Mouse (Mus musculus) bone marrow macrophage, adult 2 months (primary cell): Measurements from ENCODE around the gene Cpa2. TPM values are rescaled to one million over a fixed set of nuclear protein-coding genes. Genes with fewer than 3 reads are reported as not detected.

ENCODE experiments used
- H3K27ac ChIP-seq: 2 replicates; pipeline ENCODE4 v1.5.1; 2012; ENCODE audit warnings: low read depth, low read length; ENCODE audit not compliant: insufficient read depth
- H3K4me1 ChIP-seq: 2 replicates; pipeline ENCODE4 v1.6.1; 2012; ENCODE audit warnings: low read length; ENCODE audit not compliant: control insufficient read depth, insufficient read depth
- H3K4me3 ChIP-seq: 2 replicates; pipeline ENCODE4 v1.5.1; 2012; ENCODE audit warnings: mild to moderate bottlenecking, low read length, moderate library complexity; ENCODE audit not compliant: insufficient read depth
- CTCF ChIP-seq: IDR thresholded peaks from 2 replicates; pipeline ENCODE4 v1.5.1; 2012; ENCODE audit warnings: low read depth, mild to moderate bottlenecking, low read length, moderate library complexity
- POLR2A ChIP-seq: IDR thresholded peaks from 2 replicates; pipeline ENCODE4 v1.6.1; 2012; ENCODE audit warnings: mild to moderate bottlenecking, low read depth, low read length, borderline replicate concordance
- polyA plus RNA-seq: library from polyadenylated mRNA; stranded (reverse); fragments of >200 nt; gene quantifications from 2 replicates; pipeline ENCODE4 v1.2.4, GENCODE M21; 2012; ENCODE audit not compliant: missing spikeins, insufficient read depth, insufficient read length

Cpa2 gene
- polyA plus RNA-seq, 1 experiment: not detected

DNA sequence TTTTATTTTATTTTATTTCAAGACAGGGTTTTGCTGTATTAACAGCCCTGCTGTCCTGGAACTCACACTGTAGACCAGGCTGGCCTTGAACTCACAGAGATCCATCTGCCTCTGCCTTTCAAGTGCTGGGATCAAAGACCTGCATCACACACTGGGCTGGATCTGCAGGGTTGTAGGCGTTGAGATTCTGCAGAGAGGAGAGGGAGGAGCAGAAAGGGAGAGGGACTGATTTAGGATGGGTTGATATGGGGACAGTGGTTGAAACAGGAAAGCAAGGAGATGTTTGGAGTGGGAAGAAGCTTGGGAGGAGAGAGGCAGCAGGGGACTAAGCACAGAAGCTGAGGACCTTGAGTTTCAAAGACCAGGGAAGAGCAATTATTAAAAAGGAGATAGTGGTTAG, 18.3 kb downstream of the Cpa2 start:
- TF ChIP-seq POLR2A (no peak), CTCF (no peak)

DNA sequence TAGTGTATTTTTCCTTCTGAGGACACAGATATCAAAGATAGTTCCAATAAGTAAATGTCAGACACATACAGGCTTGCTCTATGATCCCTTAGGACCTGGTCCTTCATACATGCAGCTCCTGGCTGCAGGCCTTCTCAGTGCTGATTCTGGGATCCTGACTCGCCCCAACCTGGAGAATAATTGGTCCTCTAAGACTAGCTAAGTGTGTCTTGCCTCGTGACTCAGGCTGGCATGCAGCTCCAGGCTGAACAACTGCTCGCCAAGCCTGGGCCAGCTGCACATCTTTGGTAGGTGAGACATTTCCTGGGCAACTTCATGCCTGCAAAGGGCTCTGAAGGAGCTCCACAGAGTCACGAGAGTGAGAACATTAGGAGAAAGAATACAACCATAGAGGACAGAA, 20.8 kb downstream of the Cpa2 start:
- no peak for TF ChIP-seq CTCF
- TF ChIP-seq POLR2A: no peak
- H3K4me1 ChIP-seq: no peaks in the 10 kb centered on the region
- H3K4me3 ChIP-seq: no peak overlapping the region
- no peak overlapping the region for H3K27ac ChIP-seq

More for the DNA sequence above, 18.3 kb downstream of the Cpa2 start:
- no peak overlapping the region for H3K27ac ChIP-seq
- H3K4me1 ChIP-seq: no peaks in the 10 kb centered on the region
- no peak overlapping the region for H3K4me3 ChIP-seq

DNA sequence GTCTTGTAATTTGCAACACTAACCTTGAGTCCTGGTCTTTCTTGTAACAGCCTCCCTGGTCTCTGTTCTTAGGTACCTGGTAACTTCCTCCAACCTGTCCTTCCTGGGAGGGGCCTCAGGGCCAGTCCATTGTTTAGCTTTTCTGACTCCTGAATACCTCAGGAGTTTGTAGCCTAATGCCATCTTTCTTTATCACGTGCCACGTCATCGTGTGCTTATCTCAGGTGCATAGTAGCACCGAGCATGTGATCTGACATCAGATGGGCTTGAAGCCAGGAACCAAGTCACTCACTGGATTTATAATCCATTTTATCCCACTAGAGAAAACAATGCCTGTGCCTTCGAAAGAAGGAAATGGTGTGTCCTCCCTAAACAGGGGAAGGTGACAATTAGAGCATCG, 22.2 kb downstream of the Cpa2 start:
- Histone ChIP-seq H3K4me3 (no peak overlapping the region), H3K4me1 (no peaks in the 10 kb centered on the region), H3K27ac (no peak overlapping the region)
- TF ChIP-seq POLR2A (no peak), CTCF (no peak)

DNA sequence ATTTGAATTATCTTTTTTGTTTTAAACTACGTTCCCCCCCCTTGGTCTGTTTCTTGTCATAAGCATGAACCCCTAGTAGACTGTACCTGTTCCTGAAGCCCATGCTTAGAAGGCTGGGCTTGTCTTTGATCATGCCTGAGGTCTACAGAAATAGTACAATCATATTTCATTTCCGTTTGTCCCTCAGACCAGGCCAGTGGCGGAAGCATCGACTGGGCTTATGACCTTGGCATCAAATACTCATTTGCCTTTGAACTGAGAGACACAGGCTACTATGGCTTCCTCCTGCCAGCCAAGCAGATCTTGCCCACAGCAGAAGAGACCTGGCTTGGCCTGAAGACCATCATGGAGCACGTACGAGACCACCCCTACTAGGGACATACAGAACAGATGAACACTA, 22.7 kb downstream of the Cpa2 start:
- H3K27ac ChIP-seq: no peak overlapping the region
- TF ChIP-seq CTCF (no peak), POLR2A (no peak)
- no peak overlapping the region for H3K4me3 ChIP-seq
- H3K4me1 ChIP-seq: no peaks in the 10 kb centered on the region

DNA sequence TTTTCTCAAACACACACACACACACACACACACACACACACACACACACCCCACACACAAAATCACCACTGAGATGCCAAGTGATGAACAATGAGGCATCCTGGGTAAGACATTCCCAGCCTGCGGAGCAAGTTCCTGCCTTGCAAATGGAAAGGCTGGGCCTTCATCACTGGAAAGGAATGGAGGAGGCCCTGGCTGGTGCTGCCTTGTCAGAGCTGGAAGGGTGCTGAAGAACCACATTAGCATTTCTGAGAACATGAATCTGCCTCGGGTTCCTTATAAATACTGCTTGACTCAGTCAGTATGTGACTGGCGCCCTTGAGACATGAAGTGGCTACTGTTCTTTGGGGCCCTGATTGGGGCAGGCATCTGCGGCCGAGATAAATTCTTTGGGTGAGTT, 26.7 kb downstream of the Cpa2 start, which contains the start of gene Cpa4:
TSS of gene Cpa4 (plus strand) at position 301 of the 400 bp plus-strand sequence.
- no peaks in the 10 kb centered on the region for H3K4me1 ChIP-seq
- no peak within 1 kb of the TSS for H3K27ac ChIP-seq
- H3K4me3 ChIP-seq: no peak within 1 kb of the TSS
- no peak for TF ChIP-seq POLR2A
- no peak for TF ChIP-seq CTCF

DNA sequence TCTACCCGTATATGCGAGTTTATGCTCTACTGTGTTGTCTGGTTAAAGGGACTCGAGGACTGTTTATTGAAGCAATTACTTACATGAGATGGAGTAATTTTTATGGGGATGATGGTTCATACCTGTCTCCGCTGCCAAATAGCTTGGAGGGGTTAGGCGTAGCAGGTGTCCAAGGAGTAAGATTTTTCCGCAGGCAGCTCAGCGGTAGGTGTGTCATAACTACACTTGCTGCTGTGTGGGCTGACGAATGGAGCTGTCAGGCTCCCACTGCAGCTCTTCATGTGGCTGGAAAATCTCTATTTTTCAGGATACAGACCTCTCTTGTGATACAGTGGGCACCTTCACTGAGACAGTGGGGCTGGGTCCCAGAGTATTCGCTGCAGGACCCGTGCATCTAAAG, 27.9 kb downstream of the Cpa2 start:
- H3K4me3 ChIP-seq: no peak overlapping the region
- no peaks in the 10 kb centered on the region for H3K4me1 ChIP-seq
- H3K27ac ChIP-seq: no peak overlapping the region
- no peak for TF ChIP-seq CTCF
- no peak for TF ChIP-seq POLR2A

DNA sequence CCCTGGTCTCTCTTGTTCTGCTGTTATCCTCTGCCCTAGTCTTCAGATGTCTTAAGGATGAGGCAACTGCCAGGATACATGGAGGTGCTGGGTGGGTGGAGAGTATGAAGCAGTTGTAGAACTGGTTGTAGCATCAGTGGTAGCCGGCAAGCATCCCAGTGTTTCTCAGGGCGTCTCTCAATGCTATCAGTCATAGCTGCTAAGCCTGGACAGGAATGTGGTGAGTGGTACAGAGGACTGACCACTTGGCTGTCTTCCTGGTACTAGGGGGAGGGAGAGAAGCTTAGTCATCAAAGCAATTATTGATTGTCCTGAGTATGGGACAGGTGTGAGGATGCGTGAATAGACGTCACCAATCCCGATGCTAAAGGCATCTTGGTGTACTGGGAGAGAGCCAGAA, 28.6 kb downstream of the Cpa2 start:
- no peak overlapping the region for H3K4me3 ChIP-seq
- no peaks in the 10 kb centered on the region for H3K4me1 ChIP-seq
- TF ChIP-seq POLR2A (no peak), CTCF (no peak)
- no peak overlapping the region for H3K27ac ChIP-seq

DNA sequence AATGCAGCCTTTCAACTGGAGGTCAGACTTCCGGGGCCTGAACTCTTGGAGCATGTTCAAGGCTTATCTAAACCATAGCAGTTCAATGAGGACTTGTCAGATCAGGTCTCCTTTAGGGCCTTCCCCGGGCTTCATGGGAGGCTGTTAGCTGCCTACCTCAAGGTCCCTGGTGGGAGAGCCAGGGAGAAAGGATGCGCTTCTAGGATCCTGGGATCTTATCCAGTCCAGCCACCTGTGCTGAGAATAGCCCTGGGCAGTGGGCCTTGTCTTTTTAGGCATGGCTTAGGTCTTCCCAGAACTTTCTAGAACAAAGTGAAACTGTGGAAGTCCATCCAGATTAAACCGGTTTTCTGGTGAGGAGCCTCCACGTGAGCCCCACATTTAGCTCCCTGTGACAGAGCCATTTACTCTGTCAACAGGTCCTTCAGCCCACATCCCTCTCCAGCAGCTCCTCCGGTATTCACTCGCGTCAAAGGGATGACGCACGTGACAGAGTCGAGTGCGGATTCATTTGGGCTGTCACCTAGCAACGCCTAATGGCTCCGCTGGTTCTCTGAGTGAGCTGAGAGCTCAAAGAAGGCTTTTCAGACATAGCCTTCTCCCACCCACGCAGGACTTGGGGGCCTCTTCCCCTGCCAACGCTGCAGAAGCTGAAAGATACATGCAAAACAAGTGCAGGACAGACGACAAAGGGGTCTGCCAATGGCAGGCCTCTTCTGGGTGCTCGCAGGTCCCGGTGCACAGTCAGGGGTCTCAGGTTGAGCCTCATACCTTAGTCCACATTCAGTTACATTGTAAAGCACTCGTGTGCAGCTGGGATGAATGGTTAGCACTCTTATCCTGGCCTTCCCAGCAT, 31.3 kb downstream of the Cpa2 start:
- no peak overlapping the region for H3K4me3 ChIP-seq
- no peaks in the 10 kb centered on the region for H3K4me1 ChIP-seq
- H3K27ac ChIP-seq: no peak overlapping the region
- TF ChIP-seq CTCF: no peak

DNA sequence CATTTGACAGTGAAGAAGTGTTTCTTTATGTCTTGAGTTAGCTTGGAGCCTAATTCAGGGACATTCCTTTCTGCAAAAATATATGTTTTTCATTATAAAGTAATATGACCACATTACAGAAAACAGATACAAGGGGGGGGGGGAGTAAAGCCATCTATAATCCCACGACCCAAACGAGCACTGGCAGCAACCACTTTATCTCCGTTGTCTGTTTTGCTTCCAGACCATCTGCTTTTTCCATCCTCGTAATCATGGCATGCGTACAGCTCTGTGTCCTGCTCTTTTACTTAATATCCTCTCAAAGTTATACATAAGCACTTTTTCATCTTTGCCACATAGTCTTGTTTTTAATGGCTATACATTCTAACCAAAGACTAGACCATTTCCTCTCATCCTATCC, 32.0 kb downstream of the Cpa2 start:
- Histone ChIP-seq H3K4me1 (no peaks in the 10 kb centered on the region), H3K27ac (no peak overlapping the region), H3K4me3 (no peak overlapping the region)
- TF ChIP-seq CTCF: no peak
- no peak for TF ChIP-seq POLR2A

DNA sequence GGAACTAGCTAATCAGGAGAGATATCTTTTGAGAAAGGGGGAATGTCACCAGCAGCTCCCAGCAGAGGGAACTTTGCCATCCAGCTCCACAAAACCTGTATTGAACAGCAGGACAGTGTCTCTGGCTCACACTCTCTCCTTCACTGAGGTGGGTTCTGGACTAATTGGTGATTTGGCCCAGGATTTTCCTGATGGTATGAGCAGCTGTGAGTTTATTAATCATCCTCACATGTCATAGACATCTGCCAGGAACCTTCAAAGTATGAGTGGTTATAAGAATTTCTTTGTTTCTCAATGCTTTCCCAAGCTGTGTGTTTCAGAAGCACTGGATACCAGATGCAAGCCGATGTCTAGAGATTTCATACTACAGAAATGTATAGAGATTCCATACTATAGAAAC, 33.6 kb downstream of the Cpa2 start:
- TF ChIP-seq POLR2A (no peak), CTCF (no peak)
- H3K4me1 ChIP-seq: no peaks in the 10 kb centered on the region
- no peak overlapping the region for H3K27ac ChIP-seq
- H3K4me3 ChIP-seq: no peak overlapping the region
